Mouse (Mus musculus) myocyte (in vitro differentiated cells): Measurements from ENCODE around the gene Stn1. TPM values are rescaled to one million over a fixed set of nuclear protein-coding genes. Genes with fewer than 3 reads are reported as not detected.

Experiments used
- H3K27me3 ChIP-seq: one replicate; pipeline ENCODE4 v1.6.1; 2011; ENCODE audit not compliant: control insufficient read depth, insufficient read depth, insufficient read length
- H3K36me3 ChIP-seq: one replicate; pipeline ENCODE4 v1.6.1; 2011; ENCODE audit not compliant: control insufficient read depth, insufficient read depth
- H3K4me2 ChIP-seq: one replicate; pipeline ENCODE4 v1.6.1; 2011; ENCODE audit warnings: low read depth, control low read depth
- H3K4me3 ChIP-seq: one replicate; pipeline ENCODE4 v1.5.1; 2011; ENCODE audit warnings: mild to moderate bottlenecking, control low read depth, moderate library complexity
- H3K79me2 ChIP-seq: one replicate; pipeline ENCODE4 v1.6.1; 2011; ENCODE audit not compliant: control insufficient read depth, insufficient read depth
- H3ac ChIP-seq: one replicate; pipeline ENCODE4 v1.6.1; 2011; ENCODE audit not compliant: control insufficient read depth, insufficient read length
- CEBPB ChIP-seq: IDR thresholded peaks from 2 replicates; pipeline ENCODE4 v1.6.1; 2011; ENCODE audit warnings: mild to moderate bottlenecking, moderate library complexity; ENCODE audit not compliant: poor library complexity, insufficient read depth, severe bottlenecking
- E2F4 ChIP-seq: IDR thresholded peaks from one replicate; pipeline ENCODE4 v1.6.1; 2011; ENCODE audit warnings: mild to moderate bottlenecking, control low read depth, moderate library complexity; ENCODE audit not compliant: insufficient read depth
- MAX ChIP-seq: IDR thresholded peaks from one replicate; pipeline ENCODE4 v1.6.1; 2011; ENCODE audit warnings: low read depth, mild to moderate bottlenecking, control low read depth
- MYOD1 ChIP-seq, 3 experiments: IDR thresholded peaks; one replicate each; pipeline ENCODE4 v1.6.1; 2011; ENCODE audit warnings: control low read depth in 2 of 3, low read depth in 2 of 3, mild to moderate bottlenecking in 2 of 3, moderate library complexity in 1 of 3; ENCODE audit not compliant: insufficient read length in 2 of 3, control insufficient read depth in 1 of 3
- MYOG ChIP-seq, 3 experiments: IDR thresholded peaks; one replicate each; pipeline ENCODE4 v1.6.1; 2011; ENCODE audit warnings: control low read depth in 2 of 3, low read depth in 2 of 3, mild to moderate bottlenecking in 2 of 3; ENCODE audit not compliant: insufficient read length in 2 of 3, control insufficient read depth in 1 of 3, insufficient read depth in 1 of 3
- POLR2A ChIP-seq: IDR thresholded peaks from one replicate; pipeline ENCODE4 v1.6.1; 2011; ENCODE audit warnings: low read depth, mild to moderate bottlenecking, control low read depth, moderate library complexity; ENCODE audit not compliant: insufficient read length
- POLR2AphosphoS2 ChIP-seq: IDR thresholded peaks from one replicate; pipeline ENCODE4 v1.6.1; 2011; ENCODE audit warnings: low read depth, control low read depth; ENCODE audit not compliant: insufficient read length
- REST ChIP-seq: IDR thresholded peaks from one replicate; pipeline ENCODE4 v1.6.1; 2011; ENCODE audit warnings: mild to moderate bottlenecking, control low read depth, moderate library complexity; ENCODE audit not compliant: insufficient read depth, insufficient read length
- SRF ChIP-seq: IDR thresholded peaks from one replicate; pipeline ENCODE4 v1.6.1; 2011; ENCODE audit warnings: low read depth; ENCODE audit not compliant: control insufficient read depth, insufficient read length
- TCF12 ChIP-seq: IDR thresholded peaks from one replicate; pipeline ENCODE4 v1.6.1; 2011; ENCODE audit warnings: mild to moderate bottlenecking, control low read depth; ENCODE audit not compliant: poor library complexity, insufficient read depth, severe bottlenecking
- TCF3 ChIP-seq: IDR thresholded peaks from one replicate; pipeline ENCODE4 v1.6.1; 2011; ENCODE audit warnings: low read depth, control low read depth; ENCODE audit not compliant: insufficient read length
- USF1 ChIP-seq: IDR thresholded peaks from one replicate; pipeline ENCODE4 v1.6.1; 2011; ENCODE audit warnings: low read depth, mild to moderate bottlenecking, control low read depth, moderate library complexity
- polyA plus RNA-seq: library from polyadenylated mRNA; unstranded; fragments of >200 nt; fragmentation: generic; extraction: Trizol; gene quantifications from one replicate; pipeline ENCODE4 v1.2.1, GENCODE M21; 2012; ENCODE audit warnings: missing spikeins

Stn1 gene
- polyA plus RNA-seq, 1 experiment: 43.9 TPM

- Histone ChIP-seq H3K27me3 (no peaks in the 10 kb centered on the region), H3K79me2 (no peaks in the 10 kb centered on the region), H3K4me2 (no peak overlapping the region), H3K4me3 (no peak overlapping the region), H3K36me3 (no peaks in the 10 kb centered on the region), H3ac (no peak overlapping the region)
- TF ChIP-seq MYOG (IDR thresholded peaks at IDR 0.05; ENCODE audit: control insufficient read depth in 1 of 3, insufficient read depth in 1 of 3, insufficient read length in 2 of 3, low read depth in 2 of 3): no peak
- no peak for TF ChIP-seq USF1
- no peak for TF ChIP-seq SRF
- no peak for TF ChIP-seq REST
- no peak for TF ChIP-seq TCF12
- no peak for TF ChIP-seq MYOD1 (IDR thresholded peaks at IDR 0.05; ENCODE audit: control insufficient read depth in 1 of 3, insufficient read length in 2 of 3, low read depth in 2 of 3)
- TF ChIP-seq TCF3: no peak
Measured at GRCm38 (mm10) chr19:47559751-47560512, 22.6 kb upstream of the Stn1 start.

- no peak for TF ChIP-seq REST
- TF ChIP-seq MYOD1 (IDR thresholded peaks at IDR 0.05; ENCODE audit: control insufficient read depth in 1 of 3, insufficient read length in 2 of 3, low read depth in 2 of 3): no peak
- no peak for TF ChIP-seq POLR2AphosphoS2
- no peak for TF ChIP-seq SRF
- no peak for TF ChIP-seq TCF12
- no peak for TF ChIP-seq USF1
- no peak for TF ChIP-seq CEBPB
- no peak for TF ChIP-seq MYOG (IDR thresholded peaks at IDR 0.05; ENCODE audit: control insufficient read depth in 1 of 3, insufficient read depth in 1 of 3, insufficient read length in 2 of 3, low read depth in 2 of 3)
- TF ChIP-seq TCF3: no peak
- no peak for TF ChIP-seq POLR2A
- TF ChIP-seq E2F4: no peak
- TF ChIP-seq MAX: no peak
- H3K79me2 ChIP-seq: no peaks in the 10 kb centered on the region
- H3K36me3 ChIP-seq: no peaks in the 10 kb centered on the region
- H3K4me2 ChIP-seq: no peak overlapping the region
- no peak overlapping the region for H3ac ChIP-seq
- H3K27me3 ChIP-seq: no peaks in the 10 kb centered on the region
- no peak overlapping the region for H3K4me3 ChIP-seq
Measured at GRCm38 (mm10) chr19:47559145-47559544, 21.8 kb upstream of the Stn1 start.

GRCm38 (mm10) chr19:47549584-47549983 is 12.3 kb upstream of the Stn1 start:
- TF ChIP-seq SRF (no peak), TCF3 (no peak), POLR2A (no peak), REST (no peak), MYOG (IDR thresholded peaks at IDR 0.05; ENCODE audit: control insufficient read depth in 1 of 3, insufficient read depth in 1 of 3, insufficient read length in 2 of 3, low read depth in 2 of 3) (no peak), MAX (no peak), MYOD1 (IDR thresholded peaks at IDR 0.05; ENCODE audit: control insufficient read depth in 1 of 3, insufficient read length in 2 of 3, low read depth in 2 of 3) (no peak), USF1 (no peak), CEBPB (no peak), TCF12 (no peak), POLR2AphosphoS2 (no peak)
- Histone ChIP-seq H3K27me3 (no peaks in the 10 kb centered on the region), H3K79me2 (no peaks in the 10 kb centered on the region), H3K36me3 (no peaks in the 10 kb centered on the region), H3ac (no peak overlapping the region), H3K4me3 (no peak overlapping the region), H3K4me2 (no peak overlapping the region)

GRCm38 (mm10) chr19:47549174-47549573 is 11.9 kb upstream of the Stn1 start:
- no peak for TF ChIP-seq E2F4
- TF ChIP-seq REST: no peak
- TF ChIP-seq USF1: no peak
- Histone ChIP-seq H3K79me2 (no peaks in the 10 kb centered on the region), H3K27me3 (no peaks in the 10 kb centered on the region), H3K4me3 (no peak overlapping the region), H3K36me3 (no peaks in the 10 kb centered on the region), H3ac (no peak overlapping the region), H3K4me2 (no peak overlapping the region)

- no peak overlapping the region for H3K4me3 ChIP-seq
- no peaks in the 10 kb centered on the region for H3K27me3 ChIP-seq
- no peaks in the 10 kb centered on the region for H3K36me3 ChIP-seq
- H3ac ChIP-seq: no peak overlapping the region
- H3K79me2 ChIP-seq: no peaks in the 10 kb centered on the region
- H3K4me2 ChIP-seq: no peak overlapping the region
- TF ChIP-seq MYOD1 (IDR thresholded peaks at IDR 0.05; ENCODE audit: control insufficient read depth in 1 of 3, insufficient read length in 2 of 3, low read depth in 2 of 3) (no peak), USF1 (no peak), REST (no peak), TCF12 (no peak), MAX (no peak), POLR2AphosphoS2 (no peak), SRF (no peak), E2F4 (no peak), CEBPB (no peak), POLR2A (no peak), MYOG (IDR thresholded peaks at IDR 0.05; ENCODE audit: control insufficient read depth in 1 of 3, insufficient read depth in 1 of 3, insufficient read length in 2 of 3, low read depth in 2 of 3) (no peak), TCF3 (no peak)
Measured at GRCm38 (mm10) chr19:47548432-47549076, 11.2 kb upstream of the Stn1 start.
